Mouse (Mus musculus) gastrocnemius, postnatal 14 days (tissue): ENCODE measurements around the gene 4930503E14Rik. TPM values are rescaled to one million over a fixed set of nuclear protein-coding genes. Genes with fewer than 3 reads are reported as not detected.
"Not testable (repeated sequence)": the region's sequence is repeated elsewhere in the genome, so short reads cannot be mapped to it uniquely, and the experiment has no call there.

ENCODE experiments used
- DNase-seq: peaks from one replicate; pipeline ENCODE4 v3.0.0; 2021; ENCODE audit warnings: mixed read lengths
- intact Hi-C: fragments of 180-260 bp; cut with DNase I; formaldehyde crosslinking; loops from one replicate; pipeline ENCODE4 v1.15.1; 2025; ENCODE audit warnings: low total_unique reads
- long read RNA-seq, 2 experiments: library from polyadenylated mRNA; stranded (forward); transcript quantifications; one replicate each; pipeline ENCODE4 v2.0.0; 2021
- total RNA-seq, 2 experiments: library from RNA; stranded (reverse); gene quantifications; 2 replicates each; pipeline ENCODE4 v1.2.3; 2021

4930503E14Rik gene
- total RNA-seq, result not detected
- long read RNA-seq, experiment 1, result 0 reads
- long read RNA-seq, experiment 2, result 0 reads

DNA sequence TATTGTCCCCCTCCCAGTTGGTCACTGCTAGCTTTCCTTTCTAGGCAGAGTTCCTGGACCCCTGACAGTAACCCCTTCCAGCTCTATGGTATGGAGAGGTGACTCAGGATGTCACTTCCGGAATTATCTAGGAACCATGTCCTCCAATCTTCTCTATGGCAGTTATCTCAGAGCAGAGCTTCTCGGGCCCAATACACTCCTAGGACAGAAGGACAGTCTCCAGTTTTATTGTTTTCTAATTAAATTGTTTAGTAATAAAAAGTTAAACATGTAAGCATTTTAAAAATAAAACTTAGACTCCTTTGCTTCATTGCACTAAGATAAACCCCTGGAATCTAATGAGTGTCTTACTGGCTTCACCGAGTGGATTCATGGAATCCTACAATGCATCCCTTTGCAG, at the start of gene 4930503E14Rik:
TSS of gene 4930503E14Rik (minus strand) at position 101 of the 400 bp plus-strand sequence.
- intact Hi-C loops, DNase-seq: not testable (repeated sequence)

DNA sequence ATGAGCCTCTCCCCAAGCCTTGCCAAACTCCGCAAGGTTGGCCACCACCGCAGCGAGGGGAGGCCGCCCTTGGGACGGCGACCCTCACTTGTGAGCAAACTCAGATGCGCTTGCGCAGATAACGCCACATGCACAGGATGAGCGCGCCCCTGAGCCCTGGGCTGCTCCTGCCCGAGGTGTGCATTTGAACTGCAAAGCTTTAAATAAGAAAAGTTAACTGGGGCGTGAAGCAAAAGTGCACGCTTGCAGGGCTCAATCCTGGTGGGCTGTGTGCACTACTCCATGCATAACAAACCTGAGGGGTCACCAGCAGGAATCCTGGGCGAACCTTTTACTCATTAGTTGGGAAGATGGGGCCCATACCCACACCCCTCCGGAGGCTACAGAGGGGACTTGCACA, 35.0 kb upstream of the 4930503E14Rik start:
- no peak for DNase-seq
- intact Hi-C loops, result no loop called here

DNA sequence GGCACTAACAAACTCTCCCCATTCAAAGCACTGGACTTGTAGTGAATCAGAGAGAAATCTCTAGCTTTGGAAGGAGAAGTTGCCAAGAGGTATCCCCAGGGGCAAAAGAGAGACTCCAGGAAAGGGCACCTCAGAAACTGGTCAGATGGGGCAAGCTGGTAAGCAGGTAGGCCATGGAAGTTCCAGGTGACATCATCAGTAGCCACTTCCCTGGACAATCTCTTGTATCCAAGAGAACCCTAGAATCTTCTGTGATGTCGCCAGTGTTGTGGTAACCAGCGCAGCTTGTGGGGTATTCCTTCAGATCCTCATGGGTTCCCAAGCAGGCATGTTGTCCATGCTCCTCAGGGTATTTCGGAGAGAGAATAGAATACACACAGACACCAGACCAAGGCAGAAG, 15.7 kb downstream of the 4930503E14Rik start, which contains the start of gene Gm8212:
TSS of gene Gm8212 (plus strand) at position 301 of the 400 bp plus-strand sequence.
- DNase-seq, intact Hi-C loops: not testable (repeated sequence)

DNA sequence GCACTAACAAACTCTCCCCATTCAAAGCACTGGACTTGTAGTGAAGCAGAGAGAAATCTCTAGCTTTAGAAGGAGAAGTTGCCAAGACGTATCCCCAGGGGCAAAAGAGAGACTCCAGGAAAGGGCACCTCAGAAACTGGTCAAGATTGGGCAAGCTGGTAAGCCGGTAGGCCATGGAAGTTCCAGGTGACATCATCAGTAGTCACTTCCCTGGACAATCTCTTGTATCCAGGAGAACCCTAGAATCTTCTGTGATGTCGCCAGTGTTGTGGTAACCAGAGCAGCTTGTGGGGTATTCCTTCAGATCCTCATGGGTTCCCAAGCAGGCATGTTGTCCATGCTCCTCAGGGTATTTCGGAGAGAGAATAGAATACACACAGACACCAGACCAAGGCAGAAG, 89.5 kb downstream of the 4930503E14Rik start, which contains the start of gene Gm3327:
TSS of gene Gm3327 (plus strand) at position 301 of the 400 bp plus-strand sequence.
- DNase-seq, intact Hi-C loops: not testable (repeated sequence)

Other genes starting within 250 kb of the 4930503E14Rik start
- not detected for gene Ang6, start 211.0 kb downstream of the 4930503E14Rik start, total RNA-seq
- gene Ear2, start 110.6 kb downstream of the 4930503E14Rik start, total RNA-seq, result under 1 TPM; 0.72 to 1.00 TPM
- not detected for gene Gm3327, start 89.4 kb downstream of the 4930503E14Rik start, total RNA-seq
- not detected for gene Gm8212, start 15.6 kb downstream of the 4930503E14Rik start, total RNA-seq
- not detected for gene Gm8220, start 72.3 kb upstream of the 4930503E14Rik start, total RNA-seq
- gene Gm5930, start 125.3 kb upstream of the 4930503E14Rik start, total RNA-seq, result not detected
- not detected for gene Gm8229, start 152.1 kb upstream of the 4930503E14Rik start, total RNA-seq
- not detected for gene Gm3371, start 197.4 kb upstream of the 4930503E14Rik start, total RNA-seq
- not detected for gene Gm8232, start 220.4 kb upstream of the 4930503E14Rik start, total RNA-seq